Mouse (Mus musculus): ENCODE measurements at regions not wholly inside any gene's neighbourhood (a gene's known extent, or its start where the extent isn't known, plus 50 kb on each side); places are given as distances from the start of the nearest gene placed in this dataset.

DNA sequence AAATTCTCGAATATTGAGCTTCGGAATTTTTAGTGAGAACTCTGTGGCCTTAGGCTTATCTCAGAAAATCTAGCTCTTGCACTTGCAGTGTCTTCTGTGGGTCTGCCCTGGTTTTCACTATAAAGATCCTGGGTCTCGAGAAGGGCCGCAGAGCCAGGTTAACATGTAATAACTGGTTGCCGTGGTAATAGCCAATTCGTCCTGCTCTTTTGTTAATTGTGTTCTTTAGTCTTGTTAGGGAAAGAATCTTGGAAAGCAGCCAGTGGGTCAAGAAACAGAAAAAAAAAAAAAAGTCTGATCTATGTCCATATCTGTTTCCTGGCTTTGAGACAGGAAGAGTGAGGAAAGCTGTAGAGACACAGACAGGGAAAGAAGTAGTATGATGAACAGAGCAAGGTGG is 217.9 kb downstream of the Tpbg start:
- Histone ChIP-seq H3K36me3 (ENCODE audit: control insufficient read depth, insufficient read depth) (no peaks in the 10 kb centered on the region), H3K9me3 (ENCODE audit: control insufficient read depth, low read length) (no peaks in the 10 kb centered on the region), H3K27ac (ENCODE audit: low read length) (no peak overlapping the region), H3K4me3 (replicated peaks; ENCODE audit: low read length) (no peak overlapping the region), H3K4me1 (replicated peaks; ENCODE audit: control insufficient read depth, insufficient read depth, low read length) (peaks cover 6% of the 10 kb centered on the region), H3K9ac (replicated peaks; ENCODE audit: low read depth, low read length) (no peak overlapping the region), H3K27me3 (replicated peaks; ENCODE audit: control insufficient read depth, insufficient read depth, low read length) (no peaks in the 10 kb centered on the region), H3K4me2 (ENCODE audit: low read length) (no peak overlapping the region)
- ATAC-seq, result no peak
- WGBS, result 19% methylated on average over 6 of the region's 6 CpGs

DNA sequence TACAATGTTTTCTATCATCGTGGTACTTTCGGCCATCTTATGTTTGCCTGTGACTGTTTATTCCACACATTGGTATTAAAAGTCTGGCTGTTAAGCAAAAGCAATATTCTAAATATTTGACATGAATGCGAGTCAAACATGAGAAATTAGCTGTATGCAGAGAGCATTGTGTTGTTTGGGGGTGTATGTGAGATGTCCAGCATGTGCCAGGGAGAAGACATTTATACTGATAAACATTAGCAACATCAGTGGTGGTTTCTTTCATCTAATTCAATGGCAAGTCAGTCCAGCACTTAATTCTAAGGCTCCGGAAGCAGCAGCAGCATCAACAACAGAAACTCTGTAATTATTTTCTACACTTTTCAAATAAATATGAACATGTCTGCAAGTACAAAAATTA is 219.1 kb downstream of the Tpbg start:
- Histone ChIP-seq H3K36me3 (ENCODE audit: control insufficient read depth, insufficient read depth) (no peaks in the 10 kb centered on the region), H3K4me2 (ENCODE audit: low read length) (no peak overlapping the region), H3K4me1 (replicated peaks; ENCODE audit: control insufficient read depth, insufficient read depth, low read length) (peaks cover 6% of the 10 kb centered on the region), H3K9ac (replicated peaks; ENCODE audit: low read depth, low read length) (no peak overlapping the region), H3K4me3 (replicated peaks; ENCODE audit: low read length) (no peak overlapping the region), H3K9me3 (ENCODE audit: control insufficient read depth, low read length) (no peaks in the 10 kb centered on the region), H3K27me3 (replicated peaks; ENCODE audit: control insufficient read depth, insufficient read depth, low read length) (no peaks in the 10 kb centered on the region), H3K27ac (ENCODE audit: low read length) (no peak overlapping the region)
- 94% methylated on average over 4 of the region's 4 CpGs for WGBS
- ATAC-seq, result no peak

DNA sequence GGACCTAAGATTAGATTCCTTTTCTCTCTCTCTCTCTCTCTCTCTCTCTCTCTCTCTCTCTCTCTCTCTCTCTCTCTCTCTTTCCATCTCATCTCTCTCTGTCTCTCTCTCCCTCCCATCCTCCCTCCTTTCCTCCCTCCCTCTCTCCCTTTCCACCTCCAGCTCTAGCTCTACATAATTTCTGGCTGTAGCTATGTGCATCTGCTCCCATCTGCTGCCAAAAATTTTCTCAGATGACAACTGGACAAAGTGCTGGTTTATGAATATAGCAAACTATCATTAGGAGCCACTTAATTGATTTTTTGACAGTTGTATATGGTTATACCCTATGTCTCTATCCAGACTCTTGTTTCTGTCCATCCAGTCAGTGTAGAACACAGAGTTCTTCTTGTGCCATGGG is 237.1 kb downstream of the Tpbg start:
- H3K4me1 ChIP-seq (replicated peaks; ENCODE audit: control insufficient read depth, insufficient read depth, low read length), result no peaks in the 10 kb centered on the region
- H3K9ac ChIP-seq (replicated peaks; ENCODE audit: low read depth, low read length), result no peak overlapping the region
- H3K27ac ChIP-seq (ENCODE audit: low read length), result no peak overlapping the region
- H3K27me3 ChIP-seq (replicated peaks; ENCODE audit: control insufficient read depth, insufficient read depth, low read length), result no peaks in the 10 kb centered on the region
- H3K4me3 ChIP-seq (replicated peaks; ENCODE audit: low read length), result no peak overlapping the region
- H3K36me3 ChIP-seq (ENCODE audit: control insufficient read depth, insufficient read depth), result no peaks in the 10 kb centered on the region
- no peaks in the 10 kb centered on the region for H3K9me3 ChIP-seq (ENCODE audit: control insufficient read depth, low read length)
- ATAC-seq, result no peak
- no peak overlapping the region for H3K4me2 ChIP-seq (ENCODE audit: low read length)

DNA sequence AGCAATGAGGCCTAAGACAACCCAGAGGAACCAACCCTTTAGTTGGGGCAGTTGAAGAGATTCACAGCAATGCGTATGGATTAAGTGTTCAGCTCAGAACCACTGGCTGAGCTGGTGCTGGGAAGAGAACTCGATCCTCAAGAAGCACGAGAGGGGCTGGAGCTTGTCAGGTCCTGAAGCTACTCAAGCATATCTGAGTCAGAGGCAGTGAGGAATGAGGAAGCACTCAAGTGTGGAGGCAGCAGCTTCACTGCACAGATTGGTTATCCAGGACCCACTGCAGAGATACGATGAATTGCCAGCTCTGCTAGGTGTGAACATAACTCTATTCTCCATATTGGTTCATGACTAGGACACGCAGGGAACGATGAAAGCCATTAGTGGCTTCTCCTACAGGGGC is 239.7 kb downstream of the Tpbg start:
- Histone ChIP-seq H3K4me1 (replicated peaks; ENCODE audit: control insufficient read depth, insufficient read depth, low read length) (no peaks in the 10 kb centered on the region), H3K9ac (replicated peaks; ENCODE audit: low read depth, low read length) (no peak overlapping the region), H3K36me3 (ENCODE audit: control insufficient read depth, insufficient read depth) (no peaks in the 10 kb centered on the region), H3K4me2 (ENCODE audit: low read length) (no peak overlapping the region), H3K4me3 (replicated peaks; ENCODE audit: low read length) (no peak overlapping the region), H3K27me3 (replicated peaks; ENCODE audit: control insufficient read depth, insufficient read depth, low read length) (no peaks in the 10 kb centered on the region), H3K27ac (ENCODE audit: low read length) (no peak overlapping the region), H3K9me3 (ENCODE audit: control insufficient read depth, low read length) (no peaks in the 10 kb centered on the region)
- ATAC-seq, result no peak
- WGBS, result 80% methylated on average over 6 of the region's 6 CpGs

DNA sequence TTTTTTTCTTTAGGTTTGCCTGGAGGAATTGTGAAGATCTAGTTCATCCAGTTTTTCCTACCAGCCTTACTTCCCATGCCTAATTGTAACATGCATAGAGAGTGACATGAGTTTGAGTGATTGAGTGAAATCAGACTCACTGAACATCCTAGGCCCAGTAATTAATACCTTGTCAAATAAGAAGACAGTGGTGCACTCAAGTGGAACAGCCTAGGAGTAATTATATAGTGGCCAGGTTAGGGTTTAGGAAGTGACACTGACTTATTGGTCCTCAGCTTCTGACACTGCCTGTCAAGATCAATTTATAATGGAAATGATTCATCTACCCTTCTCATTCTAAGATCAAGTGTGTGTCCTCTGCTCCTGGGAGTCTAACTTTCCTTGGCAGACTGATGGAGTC is 250.8 kb downstream of the Tpbg start:
- Histone ChIP-seq H3K27ac (ENCODE audit: low read length) (no peak overlapping the region), H3K4me3 (replicated peaks; ENCODE audit: low read length) (no peak overlapping the region), H3K9me3 (ENCODE audit: control insufficient read depth, low read length) (no peaks in the 10 kb centered on the region), H3K36me3 (ENCODE audit: control insufficient read depth, insufficient read depth) (no peaks in the 10 kb centered on the region), H3K4me2 (ENCODE audit: low read length) (no peak overlapping the region), H3K9ac (replicated peaks; ENCODE audit: low read depth, low read length) (no peak overlapping the region), H3K4me1 (replicated peaks; ENCODE audit: control insufficient read depth, insufficient read depth, low read length) (no peaks in the 10 kb centered on the region), H3K27me3 (replicated peaks; ENCODE audit: control insufficient read depth, insufficient read depth, low read length) (no peaks in the 10 kb centered on the region)
- ATAC-seq, result no peak

DNA sequence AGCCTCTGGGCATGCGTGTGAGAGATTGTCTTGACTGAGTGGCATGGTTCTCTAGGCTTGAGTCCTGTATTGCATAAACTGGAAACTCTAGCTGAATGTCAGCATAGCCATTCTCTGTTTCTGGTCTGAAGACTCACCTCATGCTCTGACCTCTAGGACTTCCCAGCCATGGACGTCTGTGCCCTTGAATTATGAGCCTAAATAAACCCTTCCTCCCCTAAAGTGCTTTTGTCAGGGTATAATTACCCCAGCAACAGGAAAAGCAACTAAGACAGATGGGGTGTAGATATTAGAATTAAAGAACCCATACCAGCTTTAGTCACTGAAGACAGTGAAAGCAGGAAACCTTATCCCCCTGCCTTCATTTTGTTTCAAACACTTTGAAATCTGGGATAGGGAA is 253.3 kb downstream of the Tpbg start:
- Histone ChIP-seq H3K4me2 (ENCODE audit: low read length) (no peak overlapping the region), H3K27ac (ENCODE audit: low read length) (no peak overlapping the region), H3K27me3 (replicated peaks; ENCODE audit: control insufficient read depth, insufficient read depth, low read length) (no peaks in the 10 kb centered on the region), H3K36me3 (ENCODE audit: control insufficient read depth, insufficient read depth) (no peaks in the 10 kb centered on the region), H3K4me1 (replicated peaks; ENCODE audit: control insufficient read depth, insufficient read depth, low read length) (no peaks in the 10 kb centered on the region), H3K9ac (replicated peaks; ENCODE audit: low read depth, low read length) (no peak overlapping the region), H3K4me3 (replicated peaks; ENCODE audit: low read length) (no peak overlapping the region), H3K9me3 (ENCODE audit: control insufficient read depth, low read length) (no peaks in the 10 kb centered on the region)
- 70% methylated on average over 2 of the region's 2 CpGs for WGBS
- no peak for ATAC-seq

DNA sequence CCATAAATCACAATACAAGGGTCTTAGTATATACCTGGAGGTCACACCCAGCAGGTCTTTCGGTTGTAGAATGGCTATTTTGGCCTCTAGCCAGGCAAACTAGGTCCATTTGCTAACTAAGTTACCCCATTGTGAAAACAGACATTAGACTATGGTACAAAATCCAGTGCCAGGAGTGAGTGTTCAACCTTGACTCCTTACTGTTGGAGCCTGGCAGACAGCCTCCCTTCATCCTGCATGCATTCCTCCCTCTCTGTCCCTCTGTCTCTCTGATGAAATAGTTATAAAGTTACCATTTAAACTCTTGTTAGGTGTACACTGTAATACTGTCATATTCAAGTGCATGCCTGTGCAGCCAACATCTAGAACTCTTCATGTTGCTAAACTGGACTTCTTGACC is 254.1 kb downstream of the Tpbg start:
- H3K4me3 ChIP-seq (replicated peaks; ENCODE audit: low read length), result no peak overlapping the region
- H3K36me3 ChIP-seq (ENCODE audit: control insufficient read depth, insufficient read depth), result no peaks in the 10 kb centered on the region
- no peaks in the 10 kb centered on the region for H3K9me3 ChIP-seq (ENCODE audit: control insufficient read depth, low read length)
- H3K9ac ChIP-seq (replicated peaks; ENCODE audit: low read depth, low read length), result no peak overlapping the region
- WGBS, result 77% methylated on average over 1 of the region's 1 CpGs
- H3K27ac ChIP-seq (ENCODE audit: low read length), result no peak overlapping the region
- H3K4me1 ChIP-seq (replicated peaks; ENCODE audit: control insufficient read depth, insufficient read depth, low read length), result no peaks in the 10 kb centered on the region
- H3K4me2 ChIP-seq (ENCODE audit: low read length), result no peak overlapping the region
- H3K27me3 ChIP-seq (replicated peaks; ENCODE audit: control insufficient read depth, insufficient read depth, low read length), result no peaks in the 10 kb centered on the region
- ATAC-seq, result no peak

DNA sequence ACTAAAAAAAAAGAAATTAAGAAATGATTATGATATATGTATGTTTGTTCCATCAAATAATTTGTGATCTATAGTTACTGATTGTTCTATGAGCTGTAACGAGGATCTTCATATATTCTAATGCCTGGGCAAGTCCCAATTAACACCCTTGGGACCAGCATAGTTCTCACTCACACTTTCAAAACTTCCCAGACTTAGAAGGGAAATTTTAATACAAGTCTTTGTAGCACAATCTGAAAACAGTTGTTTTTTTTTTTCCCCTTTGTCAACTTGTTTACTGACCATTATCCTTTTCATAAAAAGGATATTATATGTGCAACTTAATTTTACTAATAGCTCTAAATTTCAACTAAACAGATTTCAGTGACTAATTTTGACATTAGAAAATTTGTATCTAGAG is 257.1 kb downstream of the Tpbg start:
- Histone ChIP-seq H3K27ac (ENCODE audit: low read length) (no peak overlapping the region), H3K9ac (replicated peaks; ENCODE audit: low read depth, low read length) (no peak overlapping the region), H3K4me1 (replicated peaks; ENCODE audit: control insufficient read depth, insufficient read depth, low read length) (no peaks in the 10 kb centered on the region), H3K36me3 (ENCODE audit: control insufficient read depth, insufficient read depth) (no peaks in the 10 kb centered on the region), H3K9me3 (ENCODE audit: control insufficient read depth, low read length) (no peaks in the 10 kb centered on the region), H3K4me2 (ENCODE audit: low read length) (no peak overlapping the region), H3K27me3 (replicated peaks; ENCODE audit: control insufficient read depth, insufficient read depth, low read length) (no peaks in the 10 kb centered on the region), H3K4me3 (replicated peaks; ENCODE audit: low read length) (no peak overlapping the region)
- WGBS, result 83% methylated on average over 1 of the region's 1 CpGs
- no peak for ATAC-seq

DNA sequence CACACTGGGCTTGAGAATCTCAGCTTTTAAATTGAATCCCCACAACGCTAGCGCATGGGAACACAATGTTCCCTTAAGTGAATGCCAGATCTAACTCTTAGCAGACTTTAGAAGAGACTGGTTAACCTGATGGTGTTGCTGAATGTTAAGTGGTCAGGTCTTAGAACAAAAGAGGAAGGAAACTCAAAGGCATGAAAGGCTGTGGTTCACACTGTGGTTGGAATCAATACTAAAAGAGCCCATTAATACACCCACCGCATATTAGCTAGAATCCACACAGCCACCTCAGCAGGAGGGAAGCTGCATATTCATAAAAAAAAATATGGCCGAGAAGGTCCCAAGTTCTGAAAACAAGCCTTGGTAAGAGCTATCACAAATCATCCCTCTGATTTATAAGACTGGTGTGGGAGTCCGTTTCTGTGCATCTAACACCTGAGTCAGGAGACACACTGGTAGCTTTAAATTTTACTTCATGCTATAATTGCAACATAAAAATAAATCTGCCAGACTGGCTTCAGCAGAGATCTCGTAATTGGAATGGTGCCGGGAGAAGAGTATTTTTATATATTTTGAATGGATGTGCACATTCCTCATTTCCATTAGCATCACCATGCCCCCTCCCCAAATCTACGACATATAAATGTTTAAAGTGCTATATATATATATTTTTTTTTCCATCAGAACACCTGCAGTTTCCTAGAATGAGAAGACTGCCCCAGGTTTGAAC is 259.3 kb downstream of the Tpbg start:
- Histone ChIP-seq H3K9me3 (ENCODE audit: control insufficient read depth, low read length) (no peaks in the 10 kb centered on the region), H3K36me3 (ENCODE audit: control insufficient read depth, insufficient read depth) (no peaks in the 10 kb centered on the region), H3K9ac (replicated peaks; ENCODE audit: low read depth, low read length) (no peak overlapping the region), H3K27ac (ENCODE audit: low read length) (no peak overlapping the region), H3K27me3 (replicated peaks; ENCODE audit: control insufficient read depth, insufficient read depth, low read length) (no peaks in the 10 kb centered on the region), H3K4me3 (replicated peaks; ENCODE audit: low read length) (no peak overlapping the region), H3K4me2 (ENCODE audit: low read length) (no peak overlapping the region), H3K4me1 (replicated peaks; ENCODE audit: control insufficient read depth, insufficient read depth, low read length) (no peaks in the 10 kb centered on the region)
- WGBS, result 75% methylated on average over 8 of the region's 8 CpGs
- no peak for ATAC-seq

DNA sequence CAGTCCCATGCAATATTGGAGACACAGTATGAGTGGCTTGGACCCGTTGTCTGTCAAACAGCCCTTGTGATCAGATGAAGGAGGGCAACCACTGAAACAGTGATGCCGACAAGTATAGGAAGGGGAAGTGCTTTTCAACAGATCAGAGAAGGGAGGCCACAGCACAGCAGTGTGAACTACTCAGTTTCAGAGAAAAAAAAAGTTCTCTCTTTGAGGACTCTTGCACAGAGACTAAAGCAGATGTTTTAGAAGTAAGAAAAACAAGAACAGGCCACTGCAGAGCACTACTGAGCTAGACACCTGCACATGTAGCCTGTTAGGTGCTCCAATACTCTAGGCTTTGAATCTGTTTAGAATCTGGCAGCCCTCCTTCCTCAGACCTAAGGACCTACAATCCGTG is 261.4 kb downstream of the Tpbg start:
- WGBS, result 72% methylated on average over 3 of the region's 3 CpGs
- ATAC-seq, result no peak
- Histone ChIP-seq H3K27ac (ENCODE audit: low read length) (no peak overlapping the region), H3K9me3 (ENCODE audit: control insufficient read depth, low read length) (no peaks in the 10 kb centered on the region), H3K36me3 (ENCODE audit: control insufficient read depth, insufficient read depth) (no peaks in the 10 kb centered on the region), H3K9ac (replicated peaks; ENCODE audit: low read depth, low read length) (no peak overlapping the region), H3K4me1 (replicated peaks; ENCODE audit: control insufficient read depth, insufficient read depth, low read length) (no peaks in the 10 kb centered on the region), H3K27me3 (replicated peaks; ENCODE audit: control insufficient read depth, insufficient read depth, low read length) (no peaks in the 10 kb centered on the region), H3K4me2 (ENCODE audit: low read length) (no peak overlapping the region), H3K4me3 (replicated peaks; ENCODE audit: low read length) (no peak overlapping the region)
